Mouse (Mus musculus) small intestine, adult 2 months (tissue): Measurements from ENCODE around the gene Setdb1.

Experiments
- CTCF ChIP-seq: fragments of 200-500 bp; IDR thresholded peaks from 2 replicates; pipeline ENCODE4 v1.5.1; 2012; ENCODE audit warnings: low read depth, mild to moderate bottlenecking, control low read depth, inconsistent platforms, low read length, moderate library complexity, mixed read lengths; ENCODE audit not compliant: insufficient replicate concordance, insufficient read length; ENCODE audit errors: extremely low read depth
- POLR2A ChIP-seq: fragments of 200-500 bp; IDR thresholded peaks from 2 replicates; pipeline ENCODE4 v1.6.1; 2012; ENCODE audit warnings: low read depth, mild to moderate bottlenecking, control low read depth, inconsistent platforms, low read length, moderate library complexity

GRCm38 (mm10) chr3:95394385-95394784 is 37.4 kb upstream of the Setdb1 start:
- TF ChIP-seq POLR2A (no peak), CTCF (no peak)
